Mouse (Mus musculus) bone marrow macrophage, adult 2 months (primary cell): ENCODE measurements around the gene Zfp384.

Source experiments
- CTCF ChIP-seq: IDR thresholded peaks from 2 replicates; pipeline ENCODE4 v1.5.1; 2012; ENCODE audit warnings: low read depth, mild to moderate bottlenecking, low read length, moderate library complexity
- POLR2A ChIP-seq: IDR thresholded peaks from 2 replicates; pipeline ENCODE4 v1.6.1; 2012; ENCODE audit warnings: mild to moderate bottlenecking, low read depth, low read length, borderline replicate concordance

DNA sequence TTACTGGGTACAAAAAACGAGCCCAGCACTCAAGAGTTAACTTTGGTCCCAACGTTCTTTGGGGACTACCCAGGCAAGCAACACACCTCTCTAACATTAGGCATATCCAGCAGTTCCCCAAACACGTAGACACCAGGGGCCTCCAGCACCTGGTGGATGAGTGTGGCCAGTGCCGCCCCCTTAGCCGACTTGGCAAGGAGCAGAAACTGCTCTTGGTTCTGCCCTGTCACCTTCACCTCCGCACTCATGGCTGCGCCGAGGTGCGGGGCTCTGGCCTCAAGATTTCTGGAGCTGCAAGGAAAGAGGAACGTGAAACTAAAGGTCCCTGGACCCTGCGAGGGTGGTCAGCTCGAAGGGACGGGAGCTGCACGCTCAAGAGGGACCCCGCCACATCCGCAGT, 44.3 kb upstream of the Zfp384 start:
- TF ChIP-seq CTCF: no peak
- TF ChIP-seq POLR2A: no peak
